Mouse (Mus musculus): ENCODE results near the gene 4930516K23Rik.

DNA sequence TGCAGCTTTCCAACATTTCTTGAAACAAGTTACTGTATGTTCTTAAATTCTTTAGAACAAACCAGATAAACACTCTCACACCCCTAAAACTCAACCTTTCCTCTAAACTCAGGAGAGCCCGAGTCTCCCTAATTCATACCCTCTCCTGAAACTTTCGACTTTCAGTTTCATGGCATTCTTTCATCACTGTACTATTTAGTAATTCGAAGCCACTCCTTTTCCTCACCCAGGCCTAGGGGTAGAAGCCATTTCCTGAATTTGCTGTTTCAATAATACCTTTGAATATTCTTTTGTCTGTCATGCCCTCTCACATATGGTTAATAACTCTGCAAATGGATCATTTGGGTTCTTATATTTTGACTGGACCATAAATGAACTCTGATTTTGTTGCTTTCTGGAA is 34.3 kb downstream of the 4930516K23Rik start:
- no peak for TF ChIP-seq CTCF (IDR thresholded peaks at IDR 0.05; ENCODE audit: borderline replicate concordance, extremely low read depth, insufficient read depth, insufficient read length)
- no peak for TF ChIP-seq POLR2A (IDR thresholded peaks at IDR 0.05; ENCODE audit: borderline replicate concordance, extremely low read depth, insufficient read depth, insufficient read length, poor library complexity, severe bottlenecking)

All from brain, embryonic 14.5 days (tissue).